Mouse (Mus musculus) lung, adult 2 months (tissue): ENCODE results near the gene Pafah1b2.

Experiments used
- CTCF ChIP-seq: fragments of 200-500 bp; IDR thresholded peaks from 2 replicates; pipeline ENCODE4 v1.5.1; 2011; ENCODE audit warnings: mild to moderate bottlenecking, low read length, control low read depth; ENCODE audit not compliant: insufficient read depth
- POLR2A ChIP-seq: fragments of 200-500 bp; IDR thresholded peaks from 2 replicates; pipeline ENCODE4 v1.6.1; 2011; ENCODE audit warnings: low read depth, mild to moderate bottlenecking, control low read depth, low read length, borderline replicate concordance; ENCODE audit errors: extremely low read depth

DNA sequence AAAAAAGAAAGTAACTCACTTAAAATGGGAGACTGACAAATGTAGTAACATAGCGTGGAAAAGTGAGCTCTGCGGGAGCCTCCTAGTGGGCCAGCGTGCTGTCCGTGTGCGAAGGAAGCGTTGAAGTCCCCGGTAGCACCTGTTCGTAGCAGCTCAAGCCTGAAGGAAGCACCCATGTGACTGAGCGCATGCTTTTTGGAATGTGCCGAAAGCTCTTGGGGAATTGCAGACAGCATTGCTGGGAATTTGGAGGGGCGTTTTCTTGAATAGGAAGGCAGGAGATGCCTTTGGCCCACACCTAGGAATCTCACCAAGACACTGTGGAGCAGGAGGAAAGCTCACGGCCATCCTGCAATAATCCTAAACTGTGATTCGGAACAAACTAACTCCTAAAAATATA, 26.3 kb upstream of the Pafah1b2 start:
- TF ChIP-seq CTCF (no peak), POLR2A (no peak)
